Mouse (Mus musculus) ovary, adult 18-20 months (tissue): ENCODE measurements at regions not wholly inside any gene's neighbourhood (a gene's known extent, or its start where the extent isn't known, plus 50 kb on each side); places are given as distances from the start of the nearest gene placed in this dataset.
"Not testable (repeated sequence)": the region's sequence is repeated elsewhere in the genome, so short reads cannot be mapped to it uniquely, and the experiment has no call there.

Source experiments
- DNase-seq: peaks from one replicate; pipeline ENCODE4 v3.0.0; 2022; ENCODE audit warnings: low spot score, mixed read lengths

DNA sequence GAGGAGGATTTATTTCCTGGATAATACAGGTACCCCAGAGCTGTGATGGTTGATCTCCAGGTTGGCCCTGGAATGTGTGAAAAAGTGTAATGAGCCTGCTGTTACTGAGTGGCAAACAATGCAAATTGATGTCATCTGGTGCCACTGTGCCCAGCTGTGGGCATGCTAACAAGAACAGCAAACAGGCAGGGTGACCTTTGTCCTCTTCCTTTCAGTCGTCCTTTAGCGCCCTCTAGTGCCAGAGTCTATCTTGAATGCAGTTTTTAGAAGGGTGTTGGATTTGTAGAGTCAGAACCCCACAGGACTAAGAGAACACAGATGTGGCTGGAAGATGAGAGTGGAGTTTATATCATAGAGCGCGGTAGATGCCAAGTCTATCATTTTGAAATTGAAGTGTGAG, 164.3 kb downstream of the Sdhaf3 start:
- DNase-seq = no peak

DNA sequence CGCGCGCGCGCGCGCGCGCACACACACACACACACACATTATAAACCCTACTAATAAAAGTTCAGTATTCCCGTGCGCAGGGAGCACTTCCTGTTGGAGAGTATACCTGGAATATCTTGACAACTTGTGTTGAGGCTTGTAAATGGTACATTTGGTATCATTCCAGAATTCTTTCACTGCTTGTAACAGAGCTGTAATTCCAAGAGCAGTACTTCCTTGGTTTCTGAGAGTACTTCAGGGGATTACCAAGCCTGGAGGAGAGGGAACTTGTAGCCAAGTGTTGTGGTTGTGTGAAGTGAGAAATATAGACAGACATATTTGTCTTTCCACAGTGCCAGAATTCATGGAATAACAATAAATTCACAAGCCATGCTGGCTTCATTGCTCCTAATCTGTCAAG, 177.2 kb downstream of the Sdhaf3 start:
- DNase-seq = no peak

DNA sequence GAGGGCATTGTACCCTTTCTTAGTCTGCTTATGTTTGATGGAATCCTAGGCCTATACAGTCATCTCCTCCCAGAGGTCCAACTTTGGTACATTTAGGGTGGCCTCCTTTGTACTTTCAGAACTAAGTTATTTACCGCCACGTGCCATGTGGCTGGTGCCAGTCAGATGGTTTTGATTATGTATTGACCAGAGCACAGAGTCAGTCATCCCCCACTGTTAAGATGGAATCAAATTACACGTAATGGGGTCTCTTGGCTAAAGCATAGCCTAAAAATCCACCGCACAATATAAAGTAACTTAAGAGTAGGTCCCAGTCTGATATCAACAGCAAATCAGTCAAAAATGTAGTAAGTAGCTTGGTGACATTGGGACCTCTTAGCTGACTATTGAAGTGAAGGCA, 178.3 kb downstream of the Sdhaf3 start:
- DNase-seq = no peak

DNA sequence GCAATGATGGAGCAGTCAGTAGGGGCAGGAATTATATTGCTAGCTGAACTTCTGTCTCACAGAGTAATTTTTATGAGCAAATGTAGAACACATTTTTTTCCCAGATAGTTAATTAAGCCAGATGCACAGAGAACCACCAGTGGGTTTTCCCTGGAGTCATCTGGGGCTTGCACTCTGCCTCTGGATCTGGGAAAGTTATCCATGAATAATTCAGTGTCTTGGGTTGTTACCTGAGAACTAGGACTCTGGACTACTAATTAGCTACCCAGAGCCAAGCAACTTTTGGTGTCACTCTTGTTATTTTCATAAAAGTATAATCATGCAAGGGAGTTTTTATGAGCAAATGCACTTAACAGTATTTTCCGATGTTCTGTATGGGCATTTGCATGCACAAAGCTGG, 179.1 kb downstream of the Sdhaf3 start:
- DNase-seq = no peak

DNA sequence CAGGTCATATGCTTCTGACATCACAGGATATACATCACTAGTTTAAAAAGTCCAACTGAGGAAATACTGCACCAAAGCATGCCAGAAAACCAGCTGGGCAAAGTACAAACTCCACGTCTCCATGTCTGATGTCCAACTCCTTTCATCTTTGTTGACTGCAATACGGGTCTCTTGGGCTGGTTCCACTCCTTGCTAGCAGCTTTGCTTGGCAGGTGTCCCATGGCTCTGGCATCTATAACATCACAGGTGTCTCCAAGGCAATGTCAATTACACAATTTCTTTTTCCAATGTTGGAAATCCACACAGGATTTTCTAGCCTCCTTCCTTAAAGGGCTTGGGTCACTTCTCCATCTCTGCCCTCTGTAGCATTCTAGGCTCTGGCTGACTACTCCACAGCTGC, 225.9 kb downstream of the Sdhaf3 start:
- no peak for DNase-seq

DNA sequence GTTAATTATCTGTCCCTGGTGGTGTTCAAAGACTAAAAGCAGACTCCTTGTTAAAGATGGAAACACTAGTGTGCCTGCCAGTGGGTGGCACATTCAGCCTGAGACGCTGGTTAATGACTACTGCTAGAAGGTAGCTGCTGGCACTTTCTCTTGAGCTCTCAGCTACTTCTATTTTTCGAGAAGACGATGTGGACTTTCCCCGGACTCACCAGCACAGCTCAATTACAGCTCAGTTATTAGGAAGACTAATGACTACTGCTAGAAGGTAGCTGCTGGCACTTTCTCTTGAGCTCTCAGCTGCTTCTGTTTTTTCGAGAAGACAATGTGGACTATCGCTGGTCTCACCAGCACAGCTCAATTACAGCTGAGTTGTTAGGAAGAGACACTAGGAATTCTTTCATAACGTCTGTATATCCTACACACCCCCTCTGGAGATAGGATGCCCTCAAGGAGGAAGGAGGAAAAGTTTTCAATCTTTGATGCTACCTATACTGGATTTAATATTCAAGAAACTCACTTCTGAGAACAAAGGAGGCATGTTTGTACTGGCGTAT, 243.3 kb downstream of the Sdhaf3 start:
- DNase-seq = no peak

DNA sequence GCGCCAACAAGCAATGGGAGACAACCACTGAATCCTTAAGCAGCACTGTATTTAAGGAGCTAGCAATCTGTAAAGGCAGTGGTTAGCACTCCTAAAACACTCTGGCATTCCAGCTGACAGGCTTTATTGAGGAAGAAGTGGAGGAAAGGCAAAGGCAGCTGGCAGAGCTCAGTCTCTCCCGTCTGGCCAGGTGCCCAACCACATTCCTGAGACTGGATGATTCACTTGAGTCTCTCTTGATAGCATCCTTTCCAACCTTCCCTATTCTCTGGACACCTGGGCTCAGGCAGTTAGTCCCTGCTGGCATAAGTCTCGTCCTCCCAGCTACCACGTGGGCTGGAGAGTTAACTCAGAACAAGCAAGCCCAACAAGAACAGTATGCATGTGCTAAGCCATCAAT, 260.1 kb downstream of the Sdhaf3 start:
- DNase-seq = peak; percentile 3

DNA sequence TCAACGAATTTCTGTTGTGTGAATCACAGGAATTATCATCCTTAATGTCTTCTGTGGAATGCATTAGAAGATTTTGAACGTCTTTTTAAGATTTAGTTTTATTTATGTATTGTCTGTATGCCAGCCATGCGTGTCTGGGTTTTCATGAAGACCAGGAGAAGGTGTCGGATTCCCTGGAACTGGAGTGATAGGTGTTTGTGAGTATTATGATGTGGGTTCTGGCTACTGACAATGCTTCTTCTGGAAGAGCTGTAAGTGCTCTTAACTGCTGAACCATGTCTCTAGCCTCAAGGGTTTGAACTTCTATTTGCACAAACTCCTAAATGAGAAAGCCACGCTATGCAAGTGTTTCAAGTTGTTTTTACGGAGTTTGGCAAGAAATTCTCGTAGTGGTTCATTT, 296.5 kb downstream of the Sdhaf3 start:
- DNase-seq = no peak

DNA sequence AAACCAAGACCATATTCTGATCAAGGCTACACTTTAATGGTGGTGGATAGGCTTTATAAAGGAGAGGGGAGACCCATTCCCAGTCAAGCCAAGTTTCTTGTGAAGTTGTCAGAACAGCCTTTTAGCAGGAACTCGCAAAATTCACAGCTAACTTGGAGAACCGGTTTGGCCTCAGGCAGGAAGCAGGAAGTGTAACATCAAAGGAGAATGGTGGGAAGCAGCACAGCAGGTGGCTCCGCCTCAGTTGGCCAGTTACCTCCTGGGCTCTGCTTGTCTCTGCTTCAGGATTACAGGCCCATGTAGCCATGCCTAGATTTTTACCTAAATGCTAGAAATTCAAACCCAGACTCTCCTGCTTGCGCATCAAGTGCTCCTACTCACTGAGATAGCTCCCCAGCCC, 277.2 kb upstream of the Tac1 start:
- DNase-seq = no peak

DNA sequence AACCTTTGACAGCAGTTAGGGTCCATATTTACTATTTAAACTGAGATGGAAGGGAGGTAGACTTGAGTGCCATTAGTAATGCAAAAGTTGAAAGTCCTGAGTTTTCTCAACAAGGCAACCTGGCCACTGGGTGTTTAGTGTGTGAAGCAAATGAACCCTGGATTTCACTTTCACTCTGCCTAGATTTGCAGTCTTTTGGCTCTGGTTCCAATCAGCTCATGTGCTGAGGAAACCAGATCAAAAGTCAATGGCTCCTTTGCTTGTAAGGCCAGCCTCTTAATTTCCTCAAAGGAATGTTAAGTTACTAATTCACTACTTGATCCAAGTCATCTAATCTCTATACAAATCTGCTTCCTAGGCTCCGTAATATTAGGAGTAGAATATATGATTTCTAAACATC, 247.7 kb upstream of the Tac1 start:
- no peak for DNase-seq

DNA sequence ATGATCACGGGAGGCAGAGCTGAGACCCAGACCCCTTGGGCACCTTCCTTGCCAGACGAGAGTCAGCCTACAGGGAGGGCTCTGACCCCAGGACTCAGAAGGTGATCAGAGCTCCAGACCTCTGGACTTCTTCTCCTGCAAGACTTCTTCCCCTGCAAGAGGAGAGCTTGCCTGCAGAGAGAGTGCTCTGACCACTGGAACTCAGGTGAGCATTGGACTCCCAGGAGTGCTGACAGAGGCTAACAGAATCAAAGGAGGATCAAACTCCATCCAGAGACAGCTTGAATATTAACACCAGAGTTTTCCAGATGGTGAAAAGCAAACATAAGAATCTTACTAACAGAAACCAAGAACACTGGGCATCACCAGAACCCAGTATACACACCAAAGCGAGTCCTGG, 241.2 kb upstream of the Tac1 start:
- DNase-seq = no peak

DNA sequence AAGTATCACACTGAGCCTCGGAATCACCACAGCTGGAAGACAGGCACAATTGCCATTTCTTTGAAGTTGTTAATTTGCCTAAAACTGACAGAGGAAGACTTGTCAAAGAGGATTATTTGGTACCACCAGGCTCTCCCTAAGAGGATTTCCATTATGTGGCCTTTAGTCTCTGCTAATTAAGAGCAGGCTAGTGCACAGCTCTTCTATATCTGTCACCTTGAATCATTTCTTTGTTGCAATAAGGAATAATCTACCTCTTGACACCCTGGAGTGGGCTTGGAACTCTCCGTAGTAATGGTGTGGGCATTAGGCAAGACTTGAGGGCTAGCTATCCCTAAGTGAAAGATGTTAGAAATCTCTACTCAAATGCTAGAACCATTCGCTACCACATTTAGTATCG, 227.7 kb upstream of the Tac1 start:
- no peak for DNase-seq

DNA sequence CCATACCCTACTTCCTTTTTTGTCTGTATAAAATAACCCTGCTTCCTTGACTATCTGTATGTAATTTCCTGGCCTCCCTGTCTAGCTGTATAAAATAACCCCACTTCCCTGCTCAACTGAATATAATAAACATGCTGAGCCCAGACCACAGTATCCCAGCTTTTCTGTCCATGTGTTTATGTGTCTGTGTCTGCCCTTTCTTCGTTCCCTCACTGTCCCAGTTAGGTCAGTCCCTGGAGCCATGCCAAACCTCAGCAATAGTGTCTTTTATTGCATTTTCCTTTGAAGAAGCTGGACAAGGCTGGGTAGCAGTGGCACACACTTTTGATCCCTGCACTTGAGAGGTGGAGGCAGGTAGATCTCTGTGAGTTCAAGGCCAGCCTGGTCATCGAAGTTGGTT, 198.0 kb upstream of the Tac1 start:
- no peak for DNase-seq

DNA sequence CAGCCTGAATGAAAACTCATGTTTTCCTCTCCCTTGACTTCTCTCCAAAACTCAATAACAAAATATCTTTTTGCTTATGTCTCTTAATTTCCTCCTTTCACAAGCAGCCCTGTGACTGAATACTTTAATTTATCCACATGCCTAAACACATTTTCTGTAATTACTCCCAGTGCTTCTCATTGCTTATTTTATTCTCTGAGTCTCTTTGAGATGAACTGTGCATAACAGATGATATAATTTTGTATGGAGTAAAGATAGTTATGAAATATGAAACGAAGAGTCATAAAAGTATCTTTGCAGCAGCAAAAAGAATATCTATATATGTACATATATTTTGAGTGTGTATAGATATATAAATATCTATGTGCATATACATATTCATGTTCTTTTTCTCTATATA, 187.5 kb upstream of the Tac1 start:
- no peak for DNase-seq

DNA sequence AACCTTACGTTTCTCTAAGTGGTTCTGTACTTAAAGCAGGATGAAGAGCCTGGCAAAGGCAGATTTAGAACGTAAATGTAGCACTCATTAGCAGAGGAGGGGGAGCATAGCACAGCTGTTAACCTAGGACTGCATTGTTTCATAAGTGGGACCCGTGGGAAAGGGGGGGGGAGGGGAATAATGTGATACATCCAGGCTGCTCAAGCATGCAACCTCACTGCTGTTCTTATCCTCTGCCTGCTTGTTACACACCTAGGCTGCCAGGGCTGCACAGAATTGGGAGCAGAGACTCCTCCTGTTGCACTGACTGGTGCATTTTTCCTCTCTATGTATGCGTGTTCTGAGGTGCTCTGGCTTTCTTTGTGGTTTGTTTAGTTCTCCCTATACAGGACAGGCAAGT, 180.1 kb upstream of the Tac1 start:
- DNase-seq = no peak

DNA sequence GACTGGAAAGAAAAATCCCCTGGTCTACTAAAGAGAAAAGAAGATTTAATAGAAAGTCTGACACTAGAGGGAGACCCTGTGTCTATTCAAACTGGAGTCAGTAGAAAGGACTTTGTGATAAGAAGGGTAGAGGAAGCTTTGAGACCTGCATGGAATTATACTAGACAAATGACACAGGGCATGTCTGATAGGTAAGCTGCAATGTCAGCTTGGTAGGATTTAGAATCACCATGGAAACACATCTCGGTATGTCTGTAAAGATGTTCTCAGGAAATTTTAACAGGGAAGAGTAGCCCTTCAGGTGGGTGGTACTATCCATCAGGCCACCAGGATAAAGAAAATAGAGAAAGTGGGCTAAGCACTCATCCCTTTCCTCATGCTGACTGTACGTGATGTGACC, 178.8 kb upstream of the Tac1 start:
- no peak for DNase-seq

DNA sequence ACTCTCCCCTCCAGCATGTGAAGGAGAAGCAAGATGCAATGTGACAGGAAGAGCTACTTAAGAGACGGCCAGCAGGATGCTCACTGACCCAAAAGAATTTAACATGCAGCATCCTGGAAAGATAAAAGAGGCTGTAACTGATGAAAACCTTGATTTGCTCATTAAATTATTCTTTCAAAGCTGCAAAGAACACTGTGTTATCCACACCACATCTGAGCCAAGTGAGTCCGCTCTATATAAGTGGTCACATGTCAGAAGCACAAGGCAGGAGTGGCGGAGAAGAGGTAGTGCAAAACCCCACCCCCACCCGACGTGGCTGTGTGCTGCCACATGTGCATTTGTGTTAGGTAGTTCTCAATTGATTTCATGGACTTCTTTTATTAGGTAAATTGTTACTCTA, 176.0 kb upstream of the Tac1 start:
- DNase-seq = no peak

DNA sequence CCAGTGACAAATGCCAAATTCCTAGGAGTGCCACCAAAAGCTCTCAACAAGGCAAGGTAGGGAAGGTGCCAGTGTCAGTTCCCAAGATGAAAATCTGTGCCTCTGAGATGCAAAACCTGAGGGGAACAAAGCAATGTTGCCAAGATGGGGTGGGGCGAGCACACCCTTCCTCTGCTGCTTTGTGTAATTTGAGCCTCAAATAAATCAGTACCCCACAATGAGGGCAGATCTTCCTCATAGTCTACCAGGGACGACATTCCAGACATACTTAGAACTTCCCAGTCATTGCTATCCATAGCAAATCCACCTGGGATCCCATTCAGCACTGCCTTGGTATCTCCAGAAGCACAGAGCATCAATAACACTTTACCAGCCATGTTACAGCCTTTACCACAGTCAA, 129.9 kb upstream of the Tac1 start:
- DNase-seq = no peak

DNA sequence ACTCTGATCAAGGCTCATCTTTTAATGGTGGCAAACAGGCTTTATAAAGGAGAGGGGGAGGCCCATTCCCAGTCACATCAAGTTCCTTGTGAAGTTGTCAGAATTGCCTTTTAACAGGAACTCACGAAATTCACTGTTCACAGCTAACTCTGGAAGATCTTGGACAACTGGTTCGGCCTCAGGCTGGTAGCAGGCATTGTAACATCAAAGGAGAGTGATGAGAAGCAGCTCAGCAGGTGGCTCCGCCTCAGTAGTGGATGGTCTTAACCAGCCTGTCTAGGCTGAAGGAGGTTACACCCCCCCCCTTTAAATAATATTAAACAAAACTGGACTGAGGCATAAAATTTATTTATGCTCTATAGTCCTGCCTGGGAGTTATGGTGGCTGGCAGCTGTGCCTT, 113.0 kb upstream of the Tac1 start:
- no peak for DNase-seq

DNA sequence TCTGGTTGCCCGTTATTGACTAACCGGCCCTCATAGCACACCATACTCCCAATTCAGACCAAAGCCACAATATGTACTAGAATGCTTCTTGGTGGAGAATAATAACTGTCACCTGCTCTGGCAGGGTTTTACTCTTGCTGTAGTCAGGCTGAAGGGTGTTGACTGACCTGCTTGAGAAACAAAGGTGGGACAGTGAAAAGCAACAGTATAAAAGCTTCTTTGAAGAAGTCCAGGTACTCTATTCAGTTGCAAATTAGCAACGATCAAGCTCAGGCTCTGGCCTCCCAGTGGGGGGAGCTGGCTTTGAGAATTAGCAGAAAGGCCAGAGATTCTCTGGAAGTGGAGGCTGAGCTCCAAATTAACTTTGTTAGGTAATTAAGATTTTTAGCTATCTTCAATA, 112.4 kb upstream of the Tac1 start:
- DNase-seq = not testable (repeated sequence)

DNA sequence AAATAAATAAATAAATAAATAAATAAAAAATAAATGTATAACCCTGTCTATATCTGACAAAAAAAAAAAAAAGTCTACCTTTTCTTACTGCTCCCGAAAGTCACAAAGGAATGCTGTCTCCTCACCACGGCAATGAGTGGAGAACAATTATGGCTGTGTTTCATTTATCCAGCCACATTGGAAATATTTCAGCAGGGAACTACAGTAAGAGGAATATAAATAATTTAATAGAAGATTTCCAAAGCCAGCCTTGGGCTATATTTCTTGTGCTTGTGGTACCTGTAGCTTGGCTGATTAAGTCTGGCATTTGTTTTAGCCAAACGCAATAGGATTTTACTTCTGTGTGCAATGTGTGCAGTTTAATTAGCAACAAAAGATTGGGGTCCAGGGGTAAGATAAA, 98.8 kb upstream of the Tac1 start:
- DNase-seq = no peak

DNA sequence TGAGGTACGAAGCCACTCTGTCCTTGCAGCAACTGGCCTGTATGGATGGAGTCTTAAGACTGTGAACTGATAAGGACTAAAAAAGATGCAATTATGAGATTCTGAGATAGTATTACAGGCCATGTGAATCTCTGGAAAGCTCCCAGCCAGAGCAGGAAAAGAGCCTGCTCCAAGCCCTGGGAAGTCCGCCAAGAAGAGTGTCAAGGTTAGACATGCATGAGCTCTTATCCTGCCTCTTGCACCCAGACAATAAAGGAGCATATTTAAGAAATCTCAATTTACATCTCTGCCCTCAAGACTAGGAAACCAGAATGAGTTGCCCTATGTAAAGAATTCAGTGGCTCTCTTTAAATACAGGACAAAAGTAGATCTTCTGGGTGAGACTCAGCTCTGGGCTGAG, 90.8 kb upstream of the Tac1 start:
- peak; percentile 17 for DNase-seq

DNA sequence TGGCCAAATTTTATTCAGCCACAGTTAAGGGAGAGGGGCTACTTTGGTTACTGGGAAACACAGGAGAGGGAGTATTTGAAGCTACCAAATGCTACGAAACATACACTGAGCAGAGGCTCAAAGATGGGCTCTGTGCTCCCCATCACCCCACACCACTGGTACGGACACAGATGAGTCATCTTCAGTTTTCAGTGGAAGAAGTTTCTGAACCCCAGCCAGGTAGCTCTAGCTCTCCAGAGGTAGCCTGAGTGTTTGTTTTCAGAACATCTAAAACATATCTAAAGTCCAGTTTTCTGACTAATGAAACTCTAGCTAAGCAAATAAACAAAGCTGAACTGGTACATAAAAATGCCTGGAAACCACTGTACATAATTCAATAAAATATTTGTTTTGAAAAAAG, 90.3 kb upstream of the Tac1 start:
- DNase-seq = no peak

DNA sequence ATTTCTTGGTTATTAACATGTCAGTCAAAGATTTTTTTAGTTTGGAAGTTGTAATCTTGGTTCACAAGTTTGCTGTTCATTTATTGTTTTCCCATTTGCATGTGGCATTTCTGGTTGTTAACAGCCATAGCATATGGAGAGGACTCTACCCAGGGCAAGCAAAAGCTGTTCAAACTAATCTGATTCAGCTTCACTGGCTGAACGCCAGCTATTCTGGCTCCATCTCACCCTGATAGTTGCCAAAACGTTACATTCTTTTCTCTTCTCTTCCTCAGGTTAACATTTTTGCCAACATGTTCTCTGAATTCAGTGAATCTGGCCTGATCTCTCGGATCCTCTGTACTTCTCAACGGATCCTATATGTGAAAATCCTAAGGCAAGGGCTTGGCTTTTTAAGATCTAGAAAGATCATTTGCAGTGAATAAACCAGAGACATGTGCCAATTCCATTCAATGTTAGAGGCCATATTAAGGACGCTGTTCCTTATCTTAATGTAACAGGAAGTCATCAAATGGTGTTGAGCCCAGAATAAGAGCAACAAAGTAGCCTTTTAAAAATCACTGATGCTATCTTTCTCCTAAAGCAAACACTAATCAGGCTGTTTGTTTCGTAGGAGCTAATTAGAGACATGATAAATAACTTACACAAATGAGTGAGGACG, 82.2 kb upstream of the Tac1 start:
- DNase-seq = no peak

DNA sequence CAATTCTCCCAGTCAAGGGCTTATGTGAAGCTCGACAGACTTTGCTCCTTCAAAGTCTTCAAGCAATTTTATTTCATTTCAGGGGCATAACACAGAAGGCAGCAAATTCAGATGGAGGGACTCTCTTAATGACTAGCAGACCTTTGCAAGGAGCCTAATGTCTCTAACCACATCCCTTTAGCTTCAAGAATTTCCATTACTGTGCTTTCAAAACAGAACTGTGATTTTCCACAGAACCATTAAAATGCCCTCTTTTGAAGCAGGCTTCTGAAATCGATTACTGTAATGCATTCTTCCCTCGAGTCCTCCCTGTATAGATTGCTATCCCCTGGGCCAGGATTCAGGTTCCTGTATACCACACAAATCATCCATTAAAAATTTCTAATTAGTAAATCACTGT, 80.9 kb upstream of the Tac1 start:
- no peak for DNase-seq
